Mouse (Mus musculus) neural tube, embryonic 14.5 days (tissue): ENCODE data around the gene Leng8. TPM values are rescaled to one million over a fixed set of nuclear protein-coding genes. Genes with fewer than 3 reads are reported as not detected.

Experiments
- ATAC-seq: fragments of 200-750 bp; cut with Nextera tagmentation; 2 replicates; pipeline ENCODE4 v1.8.0; 2017; ENCODE audit warnings: low read depth, mild to moderate bottlenecking, moderate TSS enrichment, moderate library complexity
- H3K27ac ChIP-seq: fragments of 300-500 bp; sonication (generic); 2 replicates; pipeline ENCODE4 v1.5.1; 2014; ENCODE audit warnings: low read depth, mild to moderate bottlenecking, control low read depth, low read length, moderate library complexity, mixed read lengths
- H3K27me3 ChIP-seq: fragments of 300-500 bp; sonication (generic); 2 replicates; pipeline ENCODE4 v1.6.1; 2014; ENCODE audit warnings: low read length; ENCODE audit not compliant: control insufficient read depth, insufficient read depth
- H3K36me3 ChIP-seq: fragments of 300-500 bp; sonication (generic); 2 replicates; pipeline ENCODE4 v1.6.1; 2014; ENCODE audit warnings: low read length, mixed read lengths; ENCODE audit not compliant: control insufficient read depth, insufficient read depth
- H3K4me1 ChIP-seq: fragments of 300-500 bp; sonication (generic); 2 replicates; pipeline ENCODE4 v1.6.1; 2014; ENCODE audit warnings: low read length; ENCODE audit not compliant: control insufficient read depth, insufficient read depth
- H3K4me2 ChIP-seq: fragments of 300-500 bp; sonication (generic); 2 replicates; pipeline ENCODE4 v1.6.1; 2014; ENCODE audit warnings: mild to moderate bottlenecking, low read depth, low read length, control low read depth
- H3K4me3 ChIP-seq: fragments of 300-500 bp; sonication (generic); 2 replicates; pipeline ENCODE4 v1.5.1; 2014; ENCODE audit warnings: low read depth, low read length, control low read depth, mixed read lengths
- H3K9ac ChIP-seq: fragments of 300-500 bp; sonication (generic); replicated peaks from 2 replicates; pipeline ENCODE4 v1.6.1; 2014; ENCODE audit warnings: low read depth, mild to moderate bottlenecking, control low read depth, low read length, mixed read lengths
- H3K9me3 ChIP-seq: fragments of 300-500 bp; sonication (generic); 2 replicates; pipeline ENCODE4 v1.6.1; 2016; ENCODE audit warnings: low read length; ENCODE audit not compliant: control insufficient read depth
- WGBS: fragments of 180-500 bp; shearing (Covaris S2); extraction: QIAGEN DNeasy Blood & Tissue Kit; methylation state at CpG from one replicate; pipeline ENCODE4 v1.1.7; 2014; 5-methylcytosine and 5-hydroxymethylcytosine counted together
- polyA plus RNA-seq: library from polyadenylated mRNA; unstranded; fragments of >200 nt; fragmentation: Nextera tagmentation; extraction: Ambion mirVana; gene quantifications from 2 replicates; pipeline ENCODE4 v1.2.1, GENCODE M21; 2014

Gene Leng8
- polyA plus RNA-seq, 1 experiment from 2014 or later: 68.1 TPM

DNA sequence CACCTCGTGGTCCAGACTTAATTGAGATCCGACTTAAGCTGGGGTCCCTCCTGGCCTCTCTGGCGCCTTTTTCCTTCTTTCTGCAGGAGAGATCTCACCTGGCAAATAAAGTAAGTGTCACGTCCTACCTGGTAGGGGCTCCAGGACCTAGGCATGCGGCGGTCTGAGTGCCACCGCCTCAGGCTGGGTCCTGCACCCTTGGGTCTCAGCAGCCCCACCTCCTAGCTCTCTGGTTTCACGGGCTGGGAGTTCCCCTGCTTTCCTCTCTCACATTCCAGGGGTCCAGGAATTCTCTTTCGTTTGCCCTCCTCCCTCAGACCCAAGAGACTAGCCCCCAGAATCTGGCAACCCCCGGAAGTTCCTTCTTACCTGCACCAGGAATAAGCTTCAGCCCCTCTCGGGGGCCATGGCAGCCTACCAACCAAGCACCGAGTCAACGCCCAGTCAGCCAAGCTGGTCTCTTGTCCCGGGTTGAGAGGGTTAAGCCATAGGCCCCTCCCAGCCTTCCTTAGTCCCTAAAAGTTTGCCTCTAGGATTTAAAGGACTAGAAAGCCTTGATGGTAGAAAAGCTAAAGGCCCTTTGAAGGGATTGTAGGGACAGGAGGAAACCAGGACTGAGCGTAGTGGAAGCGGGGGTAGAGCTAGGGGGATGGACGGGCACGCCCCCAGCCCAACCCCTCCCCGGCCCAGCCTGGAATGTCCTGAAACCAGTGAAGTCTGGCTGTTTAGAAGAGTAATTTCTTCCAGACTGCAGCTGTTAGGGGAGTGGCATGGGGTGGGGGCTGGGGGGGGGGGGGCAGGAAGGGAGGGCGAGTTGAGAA, 27.5 kb downstream of the Leng8 start, which contains the start of gene Cdc42ep5:
TSS of gene Cdc42ep5 (minus strand) at position 771 of the 821 bp plus-strand sequence.
- Histone ChIP-seq H3K4me3 (peak within 1 kb of the TSS; percentile 25), H3K36me3 (no peaks in the 10 kb centered on the region), H3K4me1 (no peaks in the 10 kb centered on the region), H3K4me2 (peak within 1 kb of the TSS; percentile 46), H3K9me3 (no peaks in the 10 kb centered on the region), H3K27ac (no peak within 1 kb of the TSS), H3K9ac (peak within 1 kb of the TSS; percentile 28), H3K27me3 (no peaks in the 10 kb centered on the region)
- WGBS: 3% methylated on average over 19 of the region's 20 CpGs
- peak; percentile 89 for ATAC-seq

GRCm38 (mm10) chr7:4165286-4165685, 28.4 kb downstream of the Leng8 start:
- WGBS: 22% methylated on average over 3 of the region's 3 CpGs

GRCm38 (mm10) chr7:4167098-4167497, 30.3 kb downstream of the Leng8 start:
- no peaks in the 10 kb centered on the region for H3K9me3 ChIP-seq
- no peaks in the 10 kb centered on the region for H3K36me3 ChIP-seq
- no peak overlapping the region for H3K27ac ChIP-seq
- H3K4me3 ChIP-seq: no peak overlapping the region
- no peak for ATAC-seq
- H3K4me2 ChIP-seq: no peak overlapping the region
- H3K27me3 ChIP-seq: no peaks in the 10 kb centered on the region
- no peaks in the 10 kb centered on the region for H3K4me1 ChIP-seq
- H3K9ac ChIP-seq: no peak overlapping the region

More at GRCm38 (mm10) chr7:4165286-4165685, 28.4 kb downstream of the Leng8 start:
- H3K4me3 ChIP-seq: no peak overlapping the region
- ATAC-seq: no peak
- no peaks in the 10 kb centered on the region for H3K9me3 ChIP-seq
- H3K27ac ChIP-seq: no peak overlapping the region
- no peak overlapping the region for H3K4me2 ChIP-seq
- H3K36me3 ChIP-seq: no peaks in the 10 kb centered on the region
- no peak overlapping the region for H3K9ac ChIP-seq
- H3K4me1 ChIP-seq: no peaks in the 10 kb centered on the region
- no peaks in the 10 kb centered on the region for H3K27me3 ChIP-seq

DNA sequence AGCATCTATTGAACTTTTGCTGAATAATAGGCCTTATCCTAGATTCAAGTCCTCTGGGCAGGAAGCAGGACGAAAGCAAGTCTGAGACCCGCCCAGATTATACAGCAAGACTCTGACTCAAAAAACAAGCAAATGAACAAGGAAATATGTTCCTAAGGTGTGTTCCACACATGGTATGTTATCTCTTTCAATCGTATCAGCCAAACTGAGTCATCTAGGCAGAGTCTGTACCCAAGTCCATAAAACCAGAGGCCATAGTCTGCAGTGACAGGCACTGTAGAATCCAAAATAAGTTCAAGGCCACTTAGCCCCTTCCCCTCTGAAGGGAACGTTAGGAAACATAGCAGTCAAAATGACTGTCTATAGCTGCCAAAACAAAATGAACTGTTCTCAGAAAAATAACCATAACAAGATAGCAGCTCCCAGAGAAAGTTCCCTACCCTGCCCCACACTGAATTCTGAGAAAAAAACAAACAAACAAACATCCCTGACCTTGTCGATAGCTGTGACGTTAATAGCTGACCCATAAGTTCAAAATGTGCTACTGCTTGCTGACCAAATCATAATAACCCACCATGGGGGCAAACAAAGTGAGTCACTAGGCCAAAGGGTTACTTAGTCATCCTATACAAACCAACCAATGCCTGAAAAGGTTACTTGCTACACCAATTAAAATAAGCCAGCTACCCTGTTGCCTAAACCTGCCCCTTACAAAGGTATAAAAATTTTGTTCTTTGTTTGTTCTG, 33.5 kb downstream of the Leng8 start:
- H3K9me3 ChIP-seq: no peaks in the 10 kb centered on the region
- WGBS: 87% methylated on average over 6 of the region's 6 CpGs
- H3K36me3 ChIP-seq: no peaks in the 10 kb centered on the region
- no peak overlapping the region for H3K27ac ChIP-seq
- no peaks in the 10 kb centered on the region for H3K4me1 ChIP-seq
- H3K4me2 ChIP-seq: no peak overlapping the region
- no peak for ATAC-seq
- H3K9ac ChIP-seq: no peak overlapping the region
- H3K4me3 ChIP-seq: no peak overlapping the region
- H3K27me3 ChIP-seq: no peaks in the 10 kb centered on the region

GRCm38 (mm10) chr7:4178438-4178837, 41.6 kb downstream of the Leng8 start:
- ATAC-seq: no peak
- H3K36me3 ChIP-seq: no peaks in the 10 kb centered on the region
- H3K4me1 ChIP-seq: no peaks in the 10 kb centered on the region
- no peaks in the 10 kb centered on the region for H3K27me3 ChIP-seq
- no peak overlapping the region for H3K4me3 ChIP-seq
- WGBS: 44% methylated on average over 3 of the region's 3 CpGs
- no peak overlapping the region for H3K9ac ChIP-seq
- H3K4me2 ChIP-seq: no peak overlapping the region
- no peaks in the 10 kb centered on the region for H3K9me3 ChIP-seq
- no peak overlapping the region for H3K27ac ChIP-seq

Other genes starting within 250 kb of the Leng8 start
- gene Gm14548, start 238.9 kb upstream of the Leng8 start, polyA plus RNA-seq: not detected in 2 replicates
- gene Lilra6, start 221.5 kb upstream of the Leng8 start, polyA plus RNA-seq: not detected in 2 replicates
- 2.6 and 3.2 TPM in 2 replicates for gene Lair1, start 73.8 kb upstream of the Leng8 start, polyA plus RNA-seq
- gene Ttyh1, start 17.6 kb upstream of the Leng8 start, polyA plus RNA-seq: 149 and 151 TPM in 2 replicates
- gene Leng9, start 13.3 kb downstream of the Leng8 start, polyA plus RNA-seq: 4.1 and 4.6 TPM in 2 replicates
- gene Cdc42ep5, start 27.8 kb downstream of the Leng8 start, polyA plus RNA-seq: 3.0 and 9.8 TPM in 2 replicates
- not detected in 2 replicates for gene Lilra5, start 100.7 kb downstream of the Leng8 start, polyA plus RNA-seq
- gene Ncr1, start 200.7 kb downstream of the Leng8 start, polyA plus RNA-seq: not detected in 2 replicates